Mouse (Mus musculus) R1 (cell line): Measurements from ENCODE around the gene Cfi.

Experiments
- DNase-seq: peaks from one replicate; pipeline ENCODE4 v3.0.0-alpha.2; 2018; ENCODE audit warnings: low read depth, low spot score

Cfi gene

GRCm38 (mm10) chr3:129877327-129877726 lies 41.6 kb downstream of the Cfi start:
- DNase-seq: no peak

GRCm38 (mm10) chr3:129878405-129879021 lies 42.8 kb downstream of the Cfi start, which contains the start of gene Pla2g12a:
Gene Pla2g12a, plus strand, starts transcription at chr3:129878606.
- DNase-seq: peak; percentile 79

GRCm38 (mm10) chr3:129879131-129879757 lies 43.6 kb downstream of the Cfi start:
- DNase-seq: peak; percentile 65

GRCm38 (mm10) chr3:129879913-129880312 lies 44.2 kb downstream of the Cfi start:
- DNase-seq: no peak

- DNase-seq: no peak
These were observed 45.4 kb downstream of the Cfi start for GRCm38 (mm10) chr3:129880925-129881593.

GRCm38 (mm10) chr3:129885577-129885976 lies 49.9 kb downstream of the Cfi start:
- no peak for DNase-seq

GRCm38 (mm10) chr3:129886430-129886829 lies 50.7 kb downstream of the Cfi start:
- no peak for DNase-seq

- DNase-seq: peak; percentile 47
These were observed 52.3 kb downstream of the Cfi start for GRCm38 (mm10) chr3:129887779-129888517.

- peak; percentile 18 for DNase-seq
These were observed 56.3 kb downstream of the Cfi start for GRCm38 (mm10) chr3:129892003-129892402.

- DNase-seq: no peak
These were observed 57.5 kb downstream of the Cfi start for GRCm38 (mm10) chr3:129893143-129893542.

- no peak for DNase-seq
These were observed 60.9 kb downstream of the Cfi start for GRCm38 (mm10) chr3:129896591-129896990.

- DNase-seq: peak; percentile 92
These were observed 63.2 kb downstream of the Cfi start for GRCm38 (mm10) chr3:129898886-129899285.

GRCm38 (mm10) chr3:129901271-129901809 lies 65.7 kb downstream of the Cfi start, which contains the start of gene Casp6:
Gene Casp6, plus strand, starts transcription at chr3:129901425.
- DNase-seq: peak; percentile 82

GRCm38 (mm10) chr3:129903369-129903768 lies 67.7 kb downstream of the Cfi start:
- DNase-seq: no peak

GRCm38 (mm10) chr3:129903866-129904265 lies 68.2 kb downstream of the Cfi start:
- DNase-seq: no peak

- DNase-seq: no peak
These were observed 68.9 kb downstream of the Cfi start for GRCm38 (mm10) chr3:129904381-129905132.

GRCm38 (mm10) chr3:129912025-129912424 lies 76.3 kb downstream of the Cfi start:
- DNase-seq: no peak

GRCm38 (mm10) chr3:129913241-129913640 lies 77.6 kb downstream of the Cfi start:
- no peak for DNase-seq

- no peak for DNase-seq
These were observed 81.7 kb downstream of the Cfi start for GRCm38 (mm10) chr3:129917424-129917823.

GRCm38 (mm10) chr3:129918434-129918833 lies 82.8 kb downstream of the Cfi start:
- peak; percentile 70 for DNase-seq

GRCm38 (mm10) chr3:129923581-129923980 lies 87.9 kb downstream of the Cfi start:
- DNase-seq: no peak
